Mouse (Mus musculus) liver, adult 2 months (tissue): ENCODE data around the gene 4931409K22Rik.

ENCODE experiments used
- CTCF ChIP-seq: fragments of 200-500 bp; IDR thresholded peaks from 2 replicates; pipeline ENCODE4 v1.5.1; 2011; ENCODE audit warnings: low read depth, low read length, control low read depth
- POLR2A ChIP-seq: fragments of 200-500 bp; IDR thresholded peaks from 2 replicates; pipeline ENCODE4 v1.6.1; 2011; ENCODE audit warnings: low read length, control low read depth; ENCODE audit not compliant: insufficient read depth; ENCODE audit errors: extremely low read depth

- TF ChIP-seq CTCF (no peak), POLR2A (peak; percentile 72; the same call in 1 of the 2 replicates)
Measured at GRCm38 (mm10) chr5:24586547-24587199, 30.1 kb upstream of the 4931409K22Rik start, which contains the start of gene Chpf2.
